Mouse (Mus musculus): ENCODE data around the gene Slc25a11. TPM values are rescaled to one million over a fixed set of nuclear protein-coding genes. Genes with fewer than 3 reads are reported as not detected.

Gene Slc25a11
- polyA plus RNA-seq, 1 experiment from 2014 or later, result 138 TPM

- 48% methylated on average over 7 of the region's 7 CpGs for WGBS
- H3K4me3 ChIP-seq, result no peak overlapping the region
- no peak for DNase-seq (ENCODE audit: extremely low spot score, low spot score)
- peaks cover 1% of the 10 kb centered on the region; the same call in 1 of the 2 replicates for H3K27me3 ChIP-seq (ENCODE audit: poor library complexity, severe bottlenecking)
- no peak overlapping the region for H3K27ac ChIP-seq
- H3K4me1 ChIP-seq, result no peaks in the 10 kb centered on the region; the same call in 1 of the 2 replicates
- H3K36me3 ChIP-seq (replicated peaks), result no peaks in the 10 kb centered on the region
- no peaks in the 10 kb centered on the region for H3K9me3 ChIP-seq
Observed at GRCm38 (mm10) chr11:70621972-70622814, 25.1 kb downstream of the Slc25a11 start.

GRCm38 (mm10) chr11:70619101-70619500, 28.2 kb downstream of the Slc25a11 start, which contains the start of gene Chrne:
Chrne (minus strand) TSS chr11:70619216.
- Histone ChIP-seq H3K4me3 (no peak within 1 kb of the TSS), H3K36me3 (replicated peaks) (no peaks in the 10 kb centered on the region)
- 68% methylated on average over 1 of the region's 1 CpGs for WGBS

GRCm38 (mm10) chr11:70615516-70616093, 31.7 kb downstream of the Slc25a11 start, which contains the start of gene 4930544D05Rik:
4930544D05Rik (plus strand) TSS chr11:70615848.
- peak within 1 kb of the TSS; percentile 76 for H3K27ac ChIP-seq
- no peak for DNase-seq (ENCODE audit: extremely low spot score, low spot score)
- H3K4me1 ChIP-seq, result peaks cover 19% of the 10 kb centered on the region
- peak within 1 kb of the TSS; percentile 51 for H3K4me3 ChIP-seq
- H3K27me3 ChIP-seq (ENCODE audit: poor library complexity, severe bottlenecking), result peaks cover 21% of the 10 kb centered on the region
- 11% methylated on average over 21 of the region's 21 CpGs for WGBS
- no peaks in the 10 kb centered on the region for H3K9me3 ChIP-seq
- peaks cover 34% of the 10 kb centered on the region for H3K36me3 ChIP-seq (replicated peaks)

More at GRCm38 (mm10) chr11:70619101-70619500, 28.2 kb downstream of the Slc25a11 start, which contains the start of gene Chrne:
- no peak for DNase-seq (ENCODE audit: extremely low spot score, low spot score)
- no peaks in the 10 kb centered on the region for H3K9me3 ChIP-seq
- peaks cover 21% of the 10 kb centered on the region for H3K27me3 ChIP-seq (ENCODE audit: poor library complexity, severe bottlenecking)
- H3K27ac ChIP-seq, result no peak within 1 kb of the TSS
- peaks cover 19% of the 10 kb centered on the region for H3K4me1 ChIP-seq

GRCm38 (mm10) chr11:70615074-70615473, 32.2 kb downstream of the Slc25a11 start:
- H3K27ac ChIP-seq, result peak overlapping the region; percentile 76
- peak; percentile 32 for DNase-seq (ENCODE audit: extremely low spot score, low spot score)
- 2% methylated on average over 17 of the region's 17 CpGs for WGBS
- peaks cover 40% of the 10 kb centered on the region for H3K36me3 ChIP-seq (replicated peaks)
- no peaks in the 10 kb centered on the region for H3K9me3 ChIP-seq
- H3K4me3 ChIP-seq, result peak overlapping the region; percentile 51
- peaks cover 19% of the 10 kb centered on the region for H3K4me1 ChIP-seq
- H3K27me3 ChIP-seq (ENCODE audit: poor library complexity, severe bottlenecking), result peaks cover 21% of the 10 kb centered on the region

- no peak overlapping the region for H3K4me3 ChIP-seq
- peaks cover 65% of the 10 kb centered on the region for H3K36me3 ChIP-seq (replicated peaks)
- H3K27me3 ChIP-seq (ENCODE audit: poor library complexity, severe bottlenecking), result peaks cover 21% of the 10 kb centered on the region
- WGBS, result 77% methylated on average over 7 of the region's 7 CpGs
- no peak for DNase-seq (ENCODE audit: extremely low spot score, low spot score)
- H3K9me3 ChIP-seq, result no peaks in the 10 kb centered on the region
- H3K27ac ChIP-seq, result no peak overlapping the region
- H3K4me1 ChIP-seq, result peaks cover 19% of the 10 kb centered on the region
Observed at GRCm38 (mm10) chr11:70612505-70612904, 34.8 kb downstream of the Slc25a11 start.

- peaks cover 83% of the 10 kb centered on the region for H3K36me3 ChIP-seq (replicated peaks)
Observed at GRCm38 (mm10) chr11:70610752-70611151, 36.5 kb downstream of the Slc25a11 start.

GRCm38 (mm10) chr11:70608381-70609066, 38.8 kb downstream of the Slc25a11 start:
- H3K27me3 ChIP-seq (ENCODE audit: poor library complexity, severe bottlenecking), result no peaks in the 10 kb centered on the region
- DNase-seq (ENCODE audit: extremely low spot score, low spot score), result no peak
- no peak overlapping the region for H3K27ac ChIP-seq
- H3K36me3 ChIP-seq (replicated peaks), result peaks cover 100% of the 10 kb centered on the region
- no peak overlapping the region for H3K4me3 ChIP-seq
- 89% methylated on average over 26 of the region's 26 CpGs for WGBS
- no peaks in the 10 kb centered on the region for H3K4me1 ChIP-seq
- H3K9me3 ChIP-seq, result no peaks in the 10 kb centered on the region

More at GRCm38 (mm10) chr11:70610752-70611151, 36.5 kb downstream of the Slc25a11 start:
- peaks cover 12% of the 10 kb centered on the region for H3K4me1 ChIP-seq
- H3K27ac ChIP-seq, result no peak overlapping the region
- H3K9me3 ChIP-seq, result no peaks in the 10 kb centered on the region
- 86% methylated on average over 4 of the region's 4 CpGs for WGBS
- no peak overlapping the region for H3K4me3 ChIP-seq
- DNase-seq (ENCODE audit: extremely low spot score, low spot score), result no peak
- peaks cover 6% of the 10 kb centered on the region for H3K27me3 ChIP-seq (ENCODE audit: poor library complexity, severe bottlenecking)

GRCm38 (mm10) chr11:70607611-70608010, 39.7 kb downstream of the Slc25a11 start:
- peaks cover 100% of the 10 kb centered on the region for H3K36me3 ChIP-seq (replicated peaks)
- no peaks in the 10 kb centered on the region for H3K4me1 ChIP-seq
- WGBS, result 94% methylated on average over 9 of the region's 9 CpGs
- H3K27ac ChIP-seq, result no peak overlapping the region
- no peaks in the 10 kb centered on the region for H3K9me3 ChIP-seq
- DNase-seq (ENCODE audit: extremely low spot score, low spot score), result no peak
- no peak overlapping the region for H3K4me3 ChIP-seq
- H3K27me3 ChIP-seq (ENCODE audit: poor library complexity, severe bottlenecking), result no peaks in the 10 kb centered on the region

- H3K4me1 ChIP-seq, result no peaks in the 10 kb centered on the region
- WGBS, result 77% methylated on average over 12 of the region's 12 CpGs
- H3K9me3 ChIP-seq, result no peaks in the 10 kb centered on the region
- H3K36me3 ChIP-seq (replicated peaks), result peaks cover 100% of the 10 kb centered on the region
- no peak for DNase-seq (ENCODE audit: extremely low spot score, low spot score)
- no peak overlapping the region for H3K4me3 ChIP-seq
- H3K27ac ChIP-seq, result 0 out of 2 replicates have a peak overlapping the region, but pooled peaks have one; percentile 2
- no peaks in the 10 kb centered on the region for H3K27me3 ChIP-seq (ENCODE audit: poor library complexity, severe bottlenecking)
Observed at GRCm38 (mm10) chr11:70606717-70607116, 40.6 kb downstream of the Slc25a11 start.

GRCm38 (mm10) chr11:70605024-70605566, 42.2 kb downstream of the Slc25a11 start:
- 71% methylated on average over 14 of the region's 14 CpGs for WGBS
- H3K27ac ChIP-seq, result no peak overlapping the region
- H3K4me3 ChIP-seq, result no peak overlapping the region
- H3K9me3 ChIP-seq, result no peaks in the 10 kb centered on the region
- no peaks in the 10 kb centered on the region for H3K27me3 ChIP-seq (ENCODE audit: poor library complexity, severe bottlenecking)
- H3K36me3 ChIP-seq (replicated peaks), result peaks cover 89% of the 10 kb centered on the region
- DNase-seq (ENCODE audit: extremely low spot score, low spot score), result peak; percentile 66
- H3K4me1 ChIP-seq, result no peaks in the 10 kb centered on the region

GRCm38 (mm10) chr11:70598451-70598953, 48.8 kb downstream of the Slc25a11 start:
- H3K4me3 ChIP-seq, result no peak overlapping the region
- no peaks in the 10 kb centered on the region for H3K9me3 ChIP-seq
- H3K27ac ChIP-seq, result no peak overlapping the region
- H3K4me1 ChIP-seq, result peaks cover 16% of the 10 kb centered on the region
- 88% methylated on average over 9 of the region's 9 CpGs for WGBS
- peaks cover 55% of the 10 kb centered on the region for H3K36me3 ChIP-seq (replicated peaks)
- no peaks in the 10 kb centered on the region for H3K27me3 ChIP-seq (ENCODE audit: poor library complexity, severe bottlenecking)
- no peak for DNase-seq (ENCODE audit: extremely low spot score, low spot score)

GRCm38 (mm10) chr11:70597301-70597700, 50.0 kb downstream of the Slc25a11 start:
- Histone ChIP-seq H3K4me1 (peaks cover 16% of the 10 kb centered on the region), H3K36me3 (replicated peaks) (peaks cover 43% of the 10 kb centered on the region), H3K27ac (no peak overlapping the region), H3K27me3 (ENCODE audit: poor library complexity, severe bottlenecking) (no peaks in the 10 kb centered on the region), H3K9me3 (no peaks in the 10 kb centered on the region), H3K4me3 (no peak overlapping the region)
- WGBS, result 82% methylated on average over 6 of the region's 6 CpGs
- no peak for DNase-seq (ENCODE audit: extremely low spot score, low spot score)
